Mouse (Mus musculus) right cerebral cortex, postnatal 14 days (tissue): ENCODE results near the gene Olfr774.
"Not testable (repeated sequence)": the region's sequence is repeated elsewhere in the genome, so short reads cannot be mapped to it uniquely, and the experiment has no call there.

Experiments
- DNase-seq: peaks from one replicate; pipeline ENCODE4 v3.0.0; 2022

Gene Olfr774

GRCm38 (mm10) chr10:129235904-129236303, at the start of gene Olfr774:
Gene Olfr774 (plus strand): TSS chr10:129236204.
- DNase-seq, result no peak

DNA sequence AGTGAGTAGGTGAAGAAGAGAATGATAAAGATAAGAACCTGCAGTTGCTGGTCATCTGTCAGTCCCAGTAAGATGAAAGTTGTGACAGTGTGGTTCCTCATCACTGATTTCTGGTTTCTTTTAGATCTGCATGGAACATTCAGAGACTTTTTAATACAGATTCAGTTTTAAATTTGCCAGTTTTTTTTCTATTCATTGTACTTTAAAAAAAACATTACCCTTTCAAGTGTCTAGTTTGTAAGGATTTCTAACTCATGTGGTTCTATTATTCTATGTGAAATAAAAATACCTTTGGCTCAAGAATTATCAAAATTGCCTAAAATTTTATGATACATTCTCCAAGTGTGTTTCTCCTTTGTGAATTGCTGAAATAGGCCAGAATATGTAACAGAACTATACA, 48.7 kb upstream of the Olfr774 start, which contains the start of gene Olfr773:
Gene Olfr773, minus strand, starts transcription at position 101 of the 400 bp plus-strand sequence.
- not testable (repeated sequence) for DNase-seq

GRCm38 (mm10) chr10:129230737-129231136, 5.3 kb upstream of the Olfr774 start:
- no peak for DNase-seq

DNA sequence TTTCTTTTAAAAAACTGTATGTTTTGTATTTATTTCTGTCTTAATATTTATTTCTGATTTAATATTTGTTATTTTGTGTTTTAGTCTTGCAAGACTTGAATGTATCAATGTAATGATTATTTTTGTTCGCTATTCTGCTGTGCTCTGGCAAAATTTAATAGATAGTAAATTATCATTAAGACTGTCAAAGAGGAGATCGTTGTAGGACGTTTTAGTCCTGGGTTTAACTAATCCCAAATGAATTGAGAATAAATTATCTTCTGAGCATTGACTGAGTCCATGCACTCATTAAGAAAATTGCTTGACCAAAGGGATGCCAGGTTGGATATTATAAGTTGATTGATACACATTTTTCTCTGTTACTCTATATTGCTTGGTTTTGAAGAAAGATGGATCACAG, 12.1 kb downstream of the Olfr774 start, which contains the start of gene Olfr775:
Gene Olfr775, plus strand, starts transcription at position 301 of the 400 bp plus-strand sequence.
- no peak for DNase-seq

GRCm38 (mm10) chr10:129258827-129259226, 22.8 kb downstream of the Olfr774 start, which contains the start of gene Olfr776:
Gene Olfr776 (plus strand): TSS chr10:129259127.
- no peak for DNase-seq

- no peak for DNase-seq
Observed at GRCm38 (mm10) chr10:129271081-129271535, 35.1 kb downstream of the Olfr774 start, which contains the start of gene Olfr777. Gene Olfr777 (minus strand): TSS chr10:129271485.
